Mouse (Mus musculus) lung, postnatal 14 days (tissue): ENCODE results near the gene Cmtr2.

Experiments used
- DNase-seq: peaks from one replicate; pipeline ENCODE4 v3.0.0; 2021

Gene Cmtr2

DNA sequence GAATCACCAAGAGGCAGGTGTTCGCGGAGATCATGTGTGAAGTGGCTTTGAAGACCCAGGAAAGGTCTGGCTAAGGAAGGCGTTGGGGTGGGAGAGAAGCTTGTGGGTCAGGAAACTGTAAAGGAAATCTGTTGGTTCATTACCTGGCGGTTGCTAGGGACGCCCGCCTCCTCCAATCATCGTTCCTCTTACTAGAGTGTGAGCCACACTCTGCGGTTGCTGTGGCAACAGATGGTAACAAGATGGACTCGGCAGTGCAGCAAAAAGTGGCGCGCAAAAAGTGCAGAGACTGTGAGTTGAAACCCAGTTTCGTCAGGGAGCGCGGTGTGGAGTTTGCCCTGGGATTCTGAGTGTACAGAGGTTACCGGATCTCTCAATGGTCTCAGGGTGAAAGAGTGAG is 51.3 kb downstream of the Cmtr2 start, which contains the start of gene Hydin:
TSS of gene Hydin (plus strand) at position 237 of the 400 bp plus-strand sequence.
- peak; percentile 16 for DNase-seq

DNA sequence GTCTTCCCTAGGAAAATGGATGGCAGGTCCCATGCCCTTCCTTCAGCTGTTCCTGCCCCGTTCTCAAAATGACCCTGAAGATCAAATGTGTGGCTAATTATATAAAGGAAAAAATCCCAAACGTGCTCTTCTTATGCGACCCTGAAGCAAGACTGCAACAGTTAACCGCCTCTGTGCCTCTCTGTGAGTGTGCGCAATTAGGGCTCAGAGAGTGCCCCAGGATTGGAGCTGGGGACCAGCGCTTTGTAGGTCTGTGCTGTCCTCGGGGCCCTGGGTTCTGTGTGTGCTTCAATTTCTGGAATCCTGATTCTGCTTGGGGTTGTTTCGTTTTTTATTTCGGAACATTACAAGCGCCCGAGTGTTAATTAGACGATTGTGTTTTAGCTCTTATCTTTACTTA is 51.8 kb downstream of the Cmtr2 start:
- DNase-seq = no peak

DNA sequence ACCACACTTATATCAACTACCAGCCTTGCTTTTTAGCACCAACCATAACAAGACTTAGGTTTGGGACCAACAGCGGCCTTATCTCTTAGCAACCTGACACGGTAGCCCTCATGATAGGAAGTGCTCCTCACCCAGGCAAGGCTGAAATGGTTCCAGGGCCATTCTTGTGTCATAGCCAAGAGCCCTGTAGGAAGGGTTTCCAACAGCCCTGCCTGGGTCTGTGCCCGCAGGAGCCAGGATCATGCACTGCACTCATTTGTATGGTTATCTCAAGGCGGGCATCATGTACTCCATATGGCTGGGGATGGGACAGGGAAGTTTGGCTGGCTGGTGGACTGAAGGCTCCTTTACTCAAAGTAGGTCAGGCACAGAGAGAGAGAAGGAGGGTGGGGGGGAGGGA is 55.2 kb downstream of the Cmtr2 start:
- no peak for DNase-seq

DNA sequence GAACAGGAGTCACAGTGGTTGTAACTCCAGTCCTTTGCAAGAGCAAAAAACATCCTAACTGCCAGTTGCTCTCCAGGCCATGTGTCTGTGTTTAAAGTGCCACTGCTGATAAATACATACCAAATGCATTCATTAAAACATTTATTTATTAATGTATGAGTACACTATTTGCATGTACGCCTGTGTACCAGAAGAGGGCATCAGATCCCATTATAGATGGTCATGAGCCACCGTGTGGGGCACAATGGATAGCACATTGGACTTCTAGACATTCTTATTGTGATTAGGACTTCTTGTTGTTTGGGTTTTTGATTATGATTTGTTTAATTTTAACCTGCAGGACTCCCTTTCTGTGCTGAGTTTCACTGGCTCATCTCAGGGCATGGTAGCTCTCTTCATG is 57.9 kb downstream of the Cmtr2 start:
- no peak for DNase-seq
